Mouse (Mus musculus) MEL (cell line): Measurements from ENCODE around the gene Cdca7l.

ENCODE experiments used
- CTCF ChIP-seq, 3 experiments: IDR thresholded peaks in 2 of 3; conservative IDR thresholded peaks in 1 of 3; 2 replicates each; pipeline ENCODE4 v1.5.1; 2011 to 2012; ENCODE audit warnings: low read length in 3 of 3, low read depth in 2 of 3, mild to moderate bottlenecking in 2 of 3, improper control_type of control experiment in 1 of 3, inconsistent platforms in 1 of 3, mixed read lengths in 1 of 3, moderate library complexity in 1 of 3; ENCODE audit not compliant: control insufficient read depth in 1 of 3, insufficient read depth in 1 of 3, poor library complexity in 1 of 3, severe bottlenecking in 1 of 3
- EP300 ChIP-seq, 2 experiments: IDR thresholded peaks; 2 replicates each; pipeline ENCODE4 v1.6.1; 2011; ENCODE audit warnings: improper control_type of control experiment in 2 of 2, low read length in 2 of 2, low read depth in 1 of 2, mild to moderate bottlenecking in 1 of 2
- GABPA ChIP-seq: IDR thresholded peaks from 2 replicates; pipeline ENCODE4 v1.6.1; 2012; ENCODE audit warnings: low read depth, mild to moderate bottlenecking, inconsistent platforms, low read length, improper control_type of control experiment, moderate library complexity
- HCFC1 ChIP-seq: IDR thresholded peaks from 2 replicates; pipeline ENCODE4 v1.6.1; 2012; ENCODE audit warnings: low read depth, mild to moderate bottlenecking, inconsistent platforms, low read length, improper control_type of control experiment, moderate library complexity
- JUND ChIP-seq: IDR thresholded peaks from 2 replicates; pipeline ENCODE4 v1.6.1; 2011; ENCODE audit warnings: low read depth, mild to moderate bottlenecking, improper control_type of control experiment, low read length
- MXI1 ChIP-seq: IDR thresholded peaks from 2 replicates; pipeline ENCODE4 v1.6.1; 2011; ENCODE audit warnings: mild to moderate bottlenecking, low read depth, low read length, improper control_type of control experiment
- MYB ChIP-seq: IDR thresholded peaks from 2 replicates; pipeline ENCODE4 v1.6.1; 2011; ENCODE audit warnings: mild to moderate bottlenecking, low read depth, low read length, improper control_type of control experiment
- POLR2A ChIP-seq, 2 experiments: IDR thresholded peaks; 2 replicates each; pipeline ENCODE4 v1.6.1; 2011 to 2012; ENCODE audit warnings: low read length in 2 of 2, mild to moderate bottlenecking in 2 of 2, control low read depth in 1 of 2, improper control_type of control experiment in 1 of 2, low read depth in 1 of 2, moderate library complexity in 1 of 2; ENCODE audit not compliant: control insufficient read depth in 1 of 2, insufficient read depth in 1 of 2, poor library complexity in 1 of 2
- POLR2AphosphoS2 ChIP-seq: IDR thresholded peaks from 2 replicates; pipeline ENCODE4 v1.6.1; 2011; ENCODE audit warnings: low read length, improper control_type of control experiment
- RCOR1 ChIP-seq: IDR thresholded peaks from 2 replicates; pipeline ENCODE4 v1.6.1; 2012; ENCODE audit warnings: low read depth, mild to moderate bottlenecking, inconsistent platforms, low read length, improper control_type of control experiment
- TAL1 ChIP-seq: IDR thresholded peaks from 2 replicates; pipeline ENCODE4 v1.6.1; 2012; ENCODE audit warnings: mild to moderate bottlenecking, inconsistent platforms, low read length, moderate library complexity, mixed read lengths

- no peak for TF ChIP-seq CTCF (IDR thresholded peaks at IDR 0.05 in 2 of 3, conservative IDR thresholded peaks at IDR 0.05 in 1 of 3; ENCODE audit: control insufficient read depth in 1 of 3, insufficient read depth in 1 of 3, low read depth in 2 of 3, low read length in 3 of 3, poor library complexity in 1 of 3, severe bottlenecking in 1 of 3)
- TF ChIP-seq POLR2AphosphoS2 = no peak
- TF ChIP-seq TAL1 = no peak
- TF ChIP-seq POLR2A (IDR thresholded peaks at IDR 0.05; ENCODE audit: control insufficient read depth in 1 of 2, insufficient read depth in 1 of 2, low read depth in 1 of 2, low read length in 2 of 2, poor library complexity in 1 of 2) = no peak
- no peak for TF ChIP-seq JUND
- TF ChIP-seq MYB = no peak
- no peak for TF ChIP-seq GABPA
- TF ChIP-seq RCOR1 = no peak
- TF ChIP-seq EP300 (IDR thresholded peaks at IDR 0.05; ENCODE audit: low read depth in 1 of 2, low read length in 2 of 2) = no peak
- no peak for TF ChIP-seq MXI1
- no peak for TF ChIP-seq HCFC1
Observed at GRCm38 (mm10) chr12:117783426-117783825, 20.7 kb upstream of the Cdca7l start.
